Mouse (Mus musculus) intestine, postnatal 0 days (tissue): ENCODE measurements around the gene Atxn1. TPM values are rescaled to one million over a fixed set of nuclear protein-coding genes. Genes with fewer than 3 reads are reported as not detected.

Experiments used
- ATAC-seq: fragments of 200-750 bp; cut with Nextera tagmentation; 2 replicates; pipeline ENCODE4 v1.8.0; 2017; ENCODE audit warnings: mild to moderate bottlenecking, moderate TSS enrichment, moderate library complexity
- H3K27ac ChIP-seq: fragments of 300-500 bp; sonication (generic); 2 replicates; pipeline ENCODE4 v1.5.1; 2014; ENCODE audit warnings: mild to moderate bottlenecking, low read depth, low read length, moderate library complexity
- H3K27me3 ChIP-seq: fragments of 300-500 bp; sonication (generic); replicated peaks from 2 replicates; pipeline ENCODE4 v1.6.1; 2014; ENCODE audit warnings: low read length, mixed read lengths; ENCODE audit not compliant: control insufficient read depth, insufficient read depth
- H3K36me3 ChIP-seq: fragments of 300-500 bp; sonication (generic); 2 replicates; pipeline ENCODE4 v1.6.1; 2014; ENCODE audit warnings: mild to moderate bottlenecking, moderate library complexity; ENCODE audit not compliant: control insufficient read depth, insufficient read depth
- H3K4me1 ChIP-seq: fragments of 300-500 bp; sonication (generic); replicated peaks from 2 replicates; pipeline ENCODE4 v1.6.1; 2014; ENCODE audit warnings: antibody characterized with exemption, low read length, mixed read lengths; ENCODE audit not compliant: control insufficient read depth, insufficient read depth
- H3K4me2 ChIP-seq: fragments of 300-500 bp; sonication (generic); replicated peaks from 2 replicates; pipeline ENCODE4 v1.6.1; 2014; ENCODE audit warnings: low read depth, mild to moderate bottlenecking, moderate library complexity
- H3K4me3 ChIP-seq: fragments of 300-500 bp; sonication (generic); 2 replicates; pipeline ENCODE4 v1.5.1; 2014; ENCODE audit warnings: low read depth, low read length
- H3K9ac ChIP-seq: fragments of 300-500 bp; sonication (generic); 2 replicates; pipeline ENCODE4 v1.6.1; 2014; ENCODE audit warnings: mild to moderate bottlenecking, low read depth, low read length
- H3K9me3 ChIP-seq: fragments of 300-500 bp; sonication (generic); 2 replicates; pipeline ENCODE4 v1.6.1; 2016; ENCODE audit warnings: mixed run types; ENCODE audit not compliant: control insufficient read depth
- CTCF ChIP-seq: sonication (generic); IDR thresholded peaks from 2 replicates; pipeline ENCODE4 v1.5.1; 2016; ENCODE audit warnings: low read depth, mild to moderate bottlenecking, control low read depth, antibody characterized with exemption, moderate library complexity
- WGBS: fragments of 180-500 bp; shearing (Covaris S2); extraction: QIAGEN DNeasy Blood & Tissue Kit; methylation state at CpG from one replicate; pipeline ENCODE4 v1.1.7; 2014; 5-methylcytosine and 5-hydroxymethylcytosine counted together
- polyA plus RNA-seq: library from polyadenylated mRNA; unstranded; fragments of >200 nt; fragmentation: Nextera tagmentation; extraction: Ambion mirVana; gene quantifications from 2 replicates; pipeline ENCODE4 v1.2.1, GENCODE M21; 2015

The Atxn1 gene
- polyA plus RNA-seq, 1 experiment from 2014 or later = 6.1 TPM

GRCm38 (mm10) chr13:45685575-45686308 is 279.1 kb downstream of the Atxn1 start:
- Histone ChIP-seq H3K27ac (no peak overlapping the region), H3K27me3 (no peaks in the 10 kb centered on the region), H3K9ac (no peak overlapping the region), H3K4me3 (no peak overlapping the region), H3K36me3 (no peaks in the 10 kb centered on the region), H3K9me3 (no peaks in the 10 kb centered on the region), H3K4me2 (no peak overlapping the region), H3K4me1 (no peaks in the 10 kb centered on the region)
- no peak for TF ChIP-seq CTCF
- no peak for ATAC-seq
- whole genome bisulfite sequencing = 83% methylated on average over 7 of the region's 7 CpGs

GRCm38 (mm10) chr13:45684891-45685311 is 279.9 kb downstream of the Atxn1 start:
- Histone ChIP-seq H3K27ac (no peak overlapping the region), H3K4me2 (no peak overlapping the region), H3K4me1 (no peaks in the 10 kb centered on the region), H3K27me3 (no peaks in the 10 kb centered on the region), H3K36me3 (no peaks in the 10 kb centered on the region), H3K4me3 (no peak overlapping the region), H3K9ac (no peak overlapping the region), H3K9me3 (no peaks in the 10 kb centered on the region)
- 76% methylated on average over 4 of the region's 4 CpGs for whole genome bisulfite sequencing
- TF ChIP-seq CTCF = no peak
- ATAC-seq = no peak

GRCm38 (mm10) chr13:45683991-45684390 is 280.8 kb downstream of the Atxn1 start:
- Histone ChIP-seq H3K9me3 (no peaks in the 10 kb centered on the region), H3K27ac (no peak overlapping the region), H3K36me3 (no peaks in the 10 kb centered on the region), H3K9ac (no peak overlapping the region), H3K4me1 (no peaks in the 10 kb centered on the region), H3K27me3 (no peaks in the 10 kb centered on the region), H3K4me2 (no peak overlapping the region), H3K4me3 (no peak overlapping the region)
- no peak for ATAC-seq
- TF ChIP-seq CTCF = peak; percentile 69
- 70% methylated on average over 3 of the region's 3 CpGs for WGBS

GRCm38 (mm10) chr13:45681196-45681595 is 283.6 kb downstream of the Atxn1 start:
- no peak for TF ChIP-seq CTCF
- Histone ChIP-seq H3K27me3 (no peaks in the 10 kb centered on the region), H3K4me3 (no peak overlapping the region), H3K4me1 (no peaks in the 10 kb centered on the region), H3K36me3 (no peaks in the 10 kb centered on the region), H3K9me3 (no peaks in the 10 kb centered on the region), H3K9ac (no peak overlapping the region), H3K4me2 (no peak overlapping the region), H3K27ac (no peak overlapping the region)
- 63% methylated on average over 5 of the region's 5 CpGs for WGBS
- ATAC-seq = no peak

GRCm38 (mm10) chr13:45680651-45681050 is 284.2 kb downstream of the Atxn1 start:
- no peaks in the 10 kb centered on the region for H3K4me1 ChIP-seq
- no peak overlapping the region for H3K4me2 ChIP-seq
- H3K9me3 ChIP-seq = no peaks in the 10 kb centered on the region
- no peaks in the 10 kb centered on the region for H3K27me3 ChIP-seq
- ATAC-seq = no peak
- no peak overlapping the region for H3K27ac ChIP-seq
- no peaks in the 10 kb centered on the region for H3K36me3 ChIP-seq
- 66% methylated on average over 5 of the region's 5 CpGs for WGBS
- no peak overlapping the region for H3K9ac ChIP-seq
- no peak for TF ChIP-seq CTCF
- H3K4me3 ChIP-seq = no peak overlapping the region

- Histone ChIP-seq H3K9ac (no peak overlapping the region), H3K36me3 (no peaks in the 10 kb centered on the region), H3K4me1 (no peaks in the 10 kb centered on the region), H3K27ac (no peak overlapping the region), H3K4me3 (no peak overlapping the region), H3K27me3 (no peaks in the 10 kb centered on the region), H3K9me3 (no peaks in the 10 kb centered on the region), H3K4me2 (no peak overlapping the region)
- no peak for TF ChIP-seq CTCF
- WGBS = 83% methylated on average over 1 of the region's 1 CpGs
- ATAC-seq = no peak
Observed at GRCm38 (mm10) chr13:45679096-45679495, 285.7 kb downstream of the Atxn1 start.
